Comparison of ENCODE assay signal across 26 mouse cellular contexts in genomic region chr5:14415234-14415862, GRCm38 (mm10).
A peak's percentile ranks its signal among the peaks of the same experiment; 100 is the strongest.
DNase-seq lines count a peak whose midpoint lies in the region; ATAC-seq and TF ChIP-seq lines count a peak whose summit lies in the region.
"Had no signal": no experiment of that assay in that cellular context is flagged by ENCODE, and none has a peak within 500 bp of the region (broad histone marks: within the 10 kb centered on the region; RNA-seq: fewer than 3 reads in every experiment).

No protein-coding gene starts in this region.

- H3K9ac ChIP-seq in midbrain, postnatal 0 days (replicated peaks; ENCODE audit: low read length, poor library complexity, severe bottlenecking): no peak overlapping the region
- no peak overlapping the region for H3K9ac ChIP-seq in midbrain, embryonic 15.5 days
- H3K9ac ChIP-seq: embryonic facial prominence, embryonic 13.5 days; forebrain, embryonic 15.5 days; hindbrain, embryonic 13.5 days; limb, embryonic 15.5 days; liver, embryonic 14.5 days; lung, embryonic 14.5 days; midbrain, embryonic 12.5 days; neural tube, embryonic 12.5 days had no signal

- H3K4me2 ChIP-seq in midbrain, postnatal 0 days (ENCODE audit: low read depth, low read length, poor library complexity, severe bottlenecking): no peak overlapping the region
- no peak overlapping the region for H3K4me2 ChIP-seq in midbrain, embryonic 15.5 days
- H3K4me2 ChIP-seq: embryonic facial prominence, embryonic 13.5 days; forebrain, embryonic 15.5 days; hindbrain, embryonic 13.5 days; limb, embryonic 15.5 days; lung, embryonic 14.5 days; midbrain, embryonic 12.5 days; neural tube, embryonic 12.5 days had no signal

- no peak overlapping the region for H3K27ac ChIP-seq in midbrain, postnatal 0 days (ENCODE audit: low read depth, low read length)
- no peak overlapping the region for H3K27ac ChIP-seq in midbrain, embryonic 15.5 days
- H3K27ac ChIP-seq: embryonic facial prominence, embryonic 13.5 days; forebrain, embryonic 15.5 days; heart, adult 2 months; hindbrain, embryonic 13.5 days; limb, embryonic 15.5 days; liver, embryonic 14.5 days; midbrain, embryonic 12.5 days; neural tube, embryonic 12.5 days had no signal

- TF ChIP-seq CTCF in midbrain, postnatal 0 days (IDR thresholded peaks at IDR 0.05): no peak

- no peaks in the 10 kb centered on the region for H3K9me3 ChIP-seq in midbrain, postnatal 0 days (ENCODE audit: low read length)
- H3K9me3 ChIP-seq in midbrain, embryonic 15.5 days: no peaks in the 10 kb centered on the region
- H3K9me3 ChIP-seq: embryonic facial prominence, embryonic 13.5 days; forebrain, embryonic 15.5 days; limb, embryonic 15.5 days; midbrain, embryonic 12.5 days; neural tube, embryonic 12.5 days had no signal

- no peaks in the 10 kb centered on the region for H3K4me1 ChIP-seq in midbrain, postnatal 0 days (ENCODE audit: insufficient read depth, low read length)
- H3K4me1 ChIP-seq in midbrain, embryonic 15.5 days: no peaks in the 10 kb centered on the region
- H3K4me1 ChIP-seq: embryonic facial prominence, embryonic 13.5 days; forebrain, embryonic 15.5 days; hindbrain, embryonic 13.5 days; limb, embryonic 15.5 days; midbrain, embryonic 12.5 days; neural tube, embryonic 12.5 days had no signal

- ATAC-seq in frontal cortex, adult (ENCODE audit: low TSS enrichment): peak; percentile 90
- ATAC-seq in midbrain, postnatal 0 days (ENCODE audit: low FRiP score): no peak
- no peak for ATAC-seq in midbrain, embryonic 15.5 days (replicated peaks)
- ATAC-seq: forebrain, embryonic 15.5 days; inflammation-experienced regulatory T-cells, adult 6 months had no signal

- DNase-seq in frontal cortex, postnatal 14 days (ENCODE audit: low spot score in 2 of 2): no peak
- peak; percentile 5 for DNase-seq in midbrain, postnatal 0 days (ENCODE audit: low spot score)
- peak; percentile 8 to 46 for DNase-seq in layer of hippocampus, adult 8-10 months (ENCODE audit: low spot score in 2 of 2)
- peak; percentile 28 for DNase-seq in right cerebral cortex, postnatal 4 days
- DNase-seq in heart, adult 9 months (ENCODE audit: low spot score in 2 of 2): no peak
- DNase-seq: adrenal gland, postnatal 14 days; cerebellum, adult 11-12 months; cerebellum, postnatal 36 days; embryo, embryonic 11 days; gastrocnemius, postnatal 25 days; heart, adult 2 months; kidney, adult 18-20 months; lung, embryonic 14.5 days; retina, postnatal 1 day; spleen, adult 18-20 months had no signal

- H3K27me3 ChIP-seq in midbrain, postnatal 0 days (ENCODE audit: insufficient read depth, low read length): no peaks in the 10 kb centered on the region
- no peaks in the 10 kb centered on the region for H3K27me3 ChIP-seq in midbrain, embryonic 15.5 days (replicated peaks)
- H3K27me3 ChIP-seq: embryonic facial prominence, embryonic 13.5 days; forebrain, embryonic 15.5 days; hindbrain, embryonic 13.5 days; limb, embryonic 15.5 days; midbrain, embryonic 12.5 days; neural tube, embryonic 12.5 days had no signal

- 57% methylated on average over 1 of the region's 1 CpGs for WGBS in midbrain, postnatal 0 days
- WGBS in midbrain, embryonic 15.5 days: 57% methylated on average over 1 of the region's 1 CpGs

- no peaks in the 10 kb centered on the region for H3K36me3 ChIP-seq in midbrain, postnatal 0 days (ENCODE audit: insufficient read depth, low read length)
- no peaks in the 10 kb centered on the region for H3K36me3 ChIP-seq in midbrain, embryonic 15.5 days (replicated peaks)
- H3K36me3 ChIP-seq: embryonic facial prominence, embryonic 13.5 days; forebrain, embryonic 15.5 days; hindbrain, embryonic 13.5 days; limb, embryonic 15.5 days; midbrain, embryonic 12.5 days; neural tube, embryonic 12.5 days had no signal

- H3K4me3 ChIP-seq in midbrain, postnatal 0 days (ENCODE audit: low read depth, low read length): no peak overlapping the region
- H3K4me3 ChIP-seq in midbrain, embryonic 15.5 days: no peak overlapping the region
- H3K4me3 ChIP-seq: embryonic facial prominence, embryonic 13.5 days; erythroblast, embryonic 14.5 days; forebrain, embryonic 15.5 days; heart, adult 2 months; hindbrain, embryonic 13.5 days; limb, embryonic 15.5 days; midbrain, embryonic 12.5 days; neural tube, embryonic 12.5 days had no signal

Comparison
In these comparisons a context has a peak if more than half of its experiments do, and no peak if none do; other contexts are left out.
1. DNase-seq: peak in midbrain, postnatal 0 days (single experiment), layer of hippocampus, adult 8-10 months (2 of 2) and right cerebral cortex, postnatal 4 days (single experiment); none in frontal cortex, postnatal 14 days (0 of 2) and heart, adult 9 months (0 of 2).